Mouse (Mus musculus) forebrain, embryonic 11.5 days (tissue): Measurements from ENCODE around the gene AI182371. TPM values are rescaled to one million over a fixed set of nuclear protein-coding genes. Genes with fewer than 3 reads are reported as not detected.

ENCODE experiments used
- ATAC-seq: fragments of 200-750 bp; cut with Nextera tagmentation; replicated peaks from 2 replicates; pipeline ENCODE4 v1.8.0; 2017; ENCODE audit warnings: moderate TSS enrichment; ENCODE audit not compliant: low FRiP score
- DNase-seq: peaks from one replicate; pipeline ENCODE4 v3.0.0-alpha.2; 2017; ENCODE audit warnings: low spot score
- H3K27ac ChIP-seq: fragments of 300-500 bp; sonication (generic); 2 replicates; pipeline ENCODE4 v1.5.1; 2014; ENCODE audit warnings: low read depth, low read length
- H3K27me3 ChIP-seq: fragments of 300-500 bp; sonication (generic); 2 replicates; pipeline ENCODE4 v1.6.1; 2014; ENCODE audit warnings: mild to moderate bottlenecking, low read length, mixed read lengths; ENCODE audit not compliant: control insufficient read depth, insufficient read depth
- H3K36me3 ChIP-seq: fragments of 300-500 bp; sonication (generic); 2 replicates; pipeline ENCODE4 v1.6.1; 2014; ENCODE audit warnings: mild to moderate bottlenecking, low read length, moderate library complexity, mixed read lengths; ENCODE audit not compliant: control insufficient read depth, insufficient read depth
- H3K4me1 ChIP-seq: fragments of 300-500 bp; sonication (generic); replicated peaks from 2 replicates; pipeline ENCODE4 v1.6.1; 2014; ENCODE audit warnings: low read length, mixed read lengths; ENCODE audit not compliant: control insufficient read depth, insufficient read depth
- H3K4me2 ChIP-seq: fragments of 300-500 bp; sonication (generic); 2 replicates; pipeline ENCODE4 v1.6.1; 2014; ENCODE audit warnings: low read depth, mild to moderate bottlenecking, low read length, moderate library complexity, mixed read lengths; ENCODE audit not compliant: severe bottlenecking
- H3K4me3 ChIP-seq: fragments of 300-500 bp; sonication (generic); 2 replicates; pipeline ENCODE4 v1.5.1; 2014; ENCODE audit warnings: low read depth, low read length
- H3K9ac ChIP-seq: fragments of 300-500 bp; sonication (generic); 2 replicates; pipeline ENCODE4 v1.6.1; 2014; ENCODE audit warnings: low read length
- H3K9me3 ChIP-seq: fragments of 300-500 bp; sonication (generic); 2 replicates; pipeline ENCODE4 v1.6.1; 2016; ENCODE audit warnings: low read length, mixed read lengths; ENCODE audit not compliant: control insufficient read depth
- WGBS: fragments of 180-500 bp; shearing (Covaris S2); extraction: QIAGEN DNeasy Blood & Tissue Kit; methylation state at CpG from one replicate; pipeline ENCODE4 v1.1.7; 2014; 5-methylcytosine and 5-hydroxymethylcytosine counted together
- polyA plus RNA-seq: library from polyadenylated mRNA; unstranded; fragments of >200 nt; fragmentation: Nextera tagmentation; extraction: Ambion mirVana; gene quantifications from 2 replicates; pipeline ENCODE4 v1.2.1, GENCODE M21; 2014

AI182371 gene
- polyA plus RNA-seq, 1 experiment from 2014 or later: 0.17 TPM

GRCm38 (mm10) chr2:35038580-35039375 is 62.6 kb downstream of the AI182371 start:
- Histone ChIP-seq H3K36me3 (no peaks in the 10 kb centered on the region), H3K27ac (no peak overlapping the region), H3K4me1 (no peaks in the 10 kb centered on the region), H3K9ac (no peak overlapping the region), H3K27me3 (no peaks in the 10 kb centered on the region), H3K4me3 (no peak overlapping the region), H3K4me2 (no peak overlapping the region), H3K9me3 (no peaks in the 10 kb centered on the region)
- DNase-seq (no peak), ATAC-seq (no peak)
- 89% methylated on average over 9 of the region's 9 CpGs for WGBS

Other genes starting within 250 kb of the AI182371 start
- not detected in 2 replicates for gene Cutal, start 227.1 kb downstream of the AI182371 start, polyA plus RNA-seq
- 117 and 127 TPM in 2 replicates for gene Psmd5, start 226.6 kb downstream of the AI182371 start, polyA plus RNA-seq
- 4.4 and 6.5 TPM in 2 replicates for gene Phf19, start 187.5 kb downstream of the AI182371 start, polyA plus RNA-seq
- gene Traf1, start 139.8 kb downstream of the AI182371 start, polyA plus RNA-seq: 0.33 and 0.37 TPM in 2 replicates
- 0.76 and 1.6 TPM in 2 replicates for gene Hc, start 40.1 kb downstream of the AI182371 start, polyA plus RNA-seq
- 36.9 and 42.0 TPM in 2 replicates for gene Cntrl, start 7.9 kb upstream of the AI182371 start, polyA plus RNA-seq
- 249 and 271 TPM in 2 replicates for gene Rab14, start 99.6 kb upstream of the AI182371 start, polyA plus RNA-seq
- gene Gsn, start 154.8 kb upstream of the AI182371 start, polyA plus RNA-seq: 28.0 and 33.4 TPM in 2 replicates
- gene Stom, start 235.4 kb upstream of the AI182371 start, polyA plus RNA-seq: 10.6 and 13.0 TPM in 2 replicates